Mouse (Mus musculus) granulocyte monocyte progenitor cell, adult 5-6 weeks (primary cell): ENCODE results near the gene Rhpn2. TPM values are rescaled to one million over a fixed set of nuclear protein-coding genes. Genes with fewer than 3 reads are reported as not detected.
A peak's percentile ranks its signal among the peaks of the same experiment; 100 is the strongest.

Experiments
- ATAC-seq: replicated peaks from 2 replicates; pipeline ENCODE4 v1.8.0; 2016; ENCODE audit warnings: mild to moderate bottlenecking, moderate TSS enrichment, inconsistent platforms; ENCODE audit not compliant: poor library complexity, severe bottlenecking
- total RNA-seq, 2 experiments: library from RNA; stranded (forward) in 1 of 2; stranded (reverse) in 1 of 2; fragments of 200-712, 200-1000 nt in 1 of 2; fragments of >200 nt in 1 of 2; fragmentation: Nextera tagmentation in 1 of 2; gene quantifications; 2 replicates each; pipeline ENCODE4 v1.2.3; 2014 to 2017

Rhpn2 gene
- total RNA-seq, 2 experiments from 2014 or later: not detected

GRCm38 (mm10) chr7:35381861-35382260 is 47.9 kb downstream of the Rhpn2 start:
- ATAC-seq: no peak

- ATAC-seq: peak; percentile 30
These were observed 48.9 kb downstream of the Rhpn2 start for GRCm38 (mm10) chr7:35382706-35383353.

GRCm38 (mm10) chr7:35386525-35386952 is 52.6 kb downstream of the Rhpn2 start:
- ATAC-seq: peak; percentile 56

GRCm38 (mm10) chr7:35388694-35389093 is 54.7 kb downstream of the Rhpn2 start:
- no peak for ATAC-seq

GRCm38 (mm10) chr7:35392935-35393334 is 59.0 kb downstream of the Rhpn2 start:
- ATAC-seq: no peak

- peak; percentile 21; the same call in 1 of the 2 replicates for ATAC-seq
These were observed 61.9 kb downstream of the Rhpn2 start for GRCm38 (mm10) chr7:35395734-35396456.

- ATAC-seq: peak; percentile 93
These were observed 62.7 kb downstream of the Rhpn2 start, which contains the start of the genes Faap24 and Cep89 for GRCm38 (mm10) chr7:35396542-35397168. Gene Faap24, minus strand, starts transcription at chr7:35396836. Gene Cep89, plus strand, starts transcription at chr7:35397035.

GRCm38 (mm10) chr7:35401169-35401568 is 67.2 kb downstream of the Rhpn2 start:
- no peak for ATAC-seq

GRCm38 (mm10) chr7:35415226-35415625 is 81.3 kb downstream of the Rhpn2 start:
- ATAC-seq: no peak

- no peak for ATAC-seq
These were observed 82.1 kb downstream of the Rhpn2 start for GRCm38 (mm10) chr7:35415801-35416653.

GRCm38 (mm10) chr7:35416654-35416948 is 82.6 kb downstream of the Rhpn2 start:
- ATAC-seq: no peak

- peak; percentile 84 for ATAC-seq
These were observed 89.1 kb downstream of the Rhpn2 start for GRCm38 (mm10) chr7:35423071-35423470.

- no peak for ATAC-seq
These were observed 94.2 kb downstream of the Rhpn2 start for GRCm38 (mm10) chr7:35428146-35428545.

GRCm38 (mm10) chr7:35435266-35435665 is 101.3 kb downstream of the Rhpn2 start:
- no peak for ATAC-seq

Other genes with a start within 250 kb of the Rhpn2 start
- 89.6 and 92.8 TPM in 2 replicates for gene Cebpa, start 214.9 kb upstream of the Rhpn2 start, total RNA-seq (2014; fragmentation: Nextera tagmentation)
- gene Cebpa, start 214.9 kb upstream of the Rhpn2 start, total RNA-seq (2017): 33.3 and 45.1 TPM in 2 replicates
- gene Slc7a10, start 147.8 kb upstream of the Rhpn2 start, total RNA-seq (2014; fragmentation: Nextera tagmentation): not detected in 2 replicates
- gene Slc7a10, start 147.8 kb upstream of the Rhpn2 start, total RNA-seq (2017): not detected in 2 replicates
- gene Lrp3, start 118.7 kb upstream of the Rhpn2 start, total RNA-seq (2014; fragmentation: Nextera tagmentation): not detected in 2 replicates
- not detected in 2 replicates for gene Lrp3, start 118.7 kb upstream of the Rhpn2 start, total RNA-seq (2017)
- 20.4 and 29.5 TPM in 2 replicates for gene Gpatch1, start 15.7 kb upstream of the Rhpn2 start, total RNA-seq (2014; fragmentation: Nextera tagmentation)
- gene Gpatch1, start 15.7 kb upstream of the Rhpn2 start, total RNA-seq (2017): 15.4 and 17.4 TPM in 2 replicates
- gene Faap24, start 62.7 kb downstream of the Rhpn2 start, total RNA-seq (2014; fragmentation: Nextera tagmentation): 15.7 and 16.8 TPM in 2 replicates
- gene Faap24, start 62.7 kb downstream of the Rhpn2 start, total RNA-seq (2017): 11.3 and 14.3 TPM in 2 replicates
- gene Cep89, start 62.9 kb downstream of the Rhpn2 start, total RNA-seq (2014; fragmentation: Nextera tagmentation): 5.7 and 7.2 TPM in 2 replicates
- gene Cep89, start 62.9 kb downstream of the Rhpn2 start, total RNA-seq (2017): 8.4 and 10.6 TPM in 2 replicates
- gene Slc7a9, start 114.6 kb downstream of the Rhpn2 start, total RNA-seq (2014; fragmentation: Nextera tagmentation): not detected in 2 replicates
- not detected in 2 replicates for gene Slc7a9, start 114.6 kb downstream of the Rhpn2 start, total RNA-seq (2017)
- gene Tdrd12, start 203.6 kb downstream of the Rhpn2 start, total RNA-seq (2014; fragmentation: Nextera tagmentation): not detected in 2 replicates
- gene Tdrd12, start 203.6 kb downstream of the Rhpn2 start, total RNA-seq (2017): not detected in 2 replicates
- gene Nudt19, start 222.1 kb downstream of the Rhpn2 start, total RNA-seq (2014; fragmentation: Nextera tagmentation): 98.2 and 110 TPM in 2 replicates
- 44.6 and 52.5 TPM in 2 replicates for gene Nudt19, start 222.1 kb downstream of the Rhpn2 start, total RNA-seq (2017)